Mouse (Mus musculus) bone marrow, adult 2 months (tissue): Measurements from ENCODE around the gene Hdac10.

ENCODE experiments used
- CTCF ChIP-seq: fragments of 200-500 bp; IDR thresholded peaks from 2 replicates; pipeline ENCODE4 v1.5.1; 2011; ENCODE audit warnings: low read length, control low read depth; ENCODE audit not compliant: control insufficient read depth, insufficient read depth
- POLR2A ChIP-seq: fragments of 200-500 bp; IDR thresholded peaks from 2 replicates; pipeline ENCODE4 v1.6.1; 2011; ENCODE audit warnings: low read depth, mild to moderate bottlenecking, control low read depth, low read length, borderline replicate concordance; ENCODE audit not compliant: control insufficient read depth

DNA sequence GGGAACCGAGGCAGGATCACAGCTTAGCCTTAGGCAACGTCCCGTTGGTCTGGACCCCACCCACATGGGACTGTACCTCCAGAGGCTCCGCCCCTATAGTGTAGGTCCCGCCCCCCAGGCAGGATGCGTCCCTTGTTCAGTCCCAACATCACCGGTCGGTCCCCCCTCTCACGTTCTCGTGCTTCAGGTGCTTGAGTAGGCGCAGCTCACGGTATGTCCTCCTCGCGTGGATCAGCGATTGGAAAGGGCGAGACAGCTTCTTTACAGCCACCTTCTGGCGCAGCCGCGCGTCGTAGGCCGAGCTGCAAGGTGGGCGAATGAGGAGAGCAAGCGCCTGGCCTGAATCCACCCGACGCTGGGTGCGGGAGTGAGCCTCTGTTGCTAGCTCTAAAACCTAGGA is 18.0 kb upstream of the Hdac10 start:
- TF ChIP-seq CTCF (no peak), POLR2A (no peak)
